ENCODE assay signal across 15 mouse cellular contexts in genomic region chr19:45597106-45597505, GRCm38 (mm10).
"Had no signal": no experiment of that assay in that cellular context is flagged by ENCODE, and none has a peak within 500 bp of the region (broad histone marks: within the 10 kb centered on the region; RNA-seq: fewer than 3 reads in every experiment).

No protein-coding gene starts in this region.

- H3K9me3 ChIP-seq: neural tube, embryonic 12.5 days; neural tube, embryonic 13.5 days; neural tube, embryonic 15.5 days; stomach, embryonic 15.5 days had no signal

- H3K4me3 ChIP-seq: neural tube, embryonic 12.5 days; neural tube, embryonic 13.5 days; neural tube, embryonic 15.5 days; stomach, embryonic 15.5 days had no signal

- H3K9ac ChIP-seq: neural tube, embryonic 12.5 days; neural tube, embryonic 13.5 days; neural tube, embryonic 15.5 days; stomach, embryonic 15.5 days had no signal

- H3K27me3 ChIP-seq: stomach, embryonic 15.5 days had no signal

- DNase-seq: right cerebral cortex, adult 18-20 months; right cerebral cortex, postnatal 14 days; right cerebral cortex, postnatal 25 days; right cerebral cortex, postnatal 4 days; spleen, adult 18-20 months; thymus, adult 18-20 months; thymus, adult 2 months; thymus, postnatal 14 days; thymus, postnatal 25 days; thymus, postnatal 36 days; thymus, postnatal 4 days had no signal

- H3K36me3 ChIP-seq: stomach, embryonic 15.5 days had no signal

- H3K4me2 ChIP-seq: neural tube, embryonic 12.5 days; neural tube, embryonic 13.5 days; neural tube, embryonic 15.5 days; stomach, embryonic 15.5 days had no signal

- H3K27ac ChIP-seq: neural tube, embryonic 12.5 days; neural tube, embryonic 13.5 days; neural tube, embryonic 15.5 days; stomach, embryonic 15.5 days had no signal
